Mouse (Mus musculus) neural tube, embryonic 13.5 days (tissue): ENCODE measurements around the gene Mpp1. TPM values are rescaled to one million over a fixed set of nuclear protein-coding genes. Genes with fewer than 3 reads are reported as not detected.
A peak's percentile ranks its signal among the peaks of the same experiment; 100 is the strongest.
"Not testable (repeated sequence)": the region's sequence is repeated elsewhere in the genome, so short reads cannot be mapped to it uniquely, and the experiment has no call there.

Source experiments
- ATAC-seq: fragments of 200-750 bp; cut with Nextera tagmentation; 2 replicates; pipeline ENCODE4 v1.8.0; 2017; ENCODE audit warnings: low read depth, mild to moderate bottlenecking, moderate TSS enrichment, moderate library complexity
- H3K27ac ChIP-seq: fragments of 300-500 bp; sonication (generic); replicated peaks from 2 replicates; pipeline ENCODE4 v1.5.1; 2015; ENCODE audit warnings: moderate library complexity, mild to moderate bottlenecking, inconsistent platforms
- H3K27me3 ChIP-seq: fragments of 300-500 bp; sonication (generic); 2 replicates; pipeline ENCODE4 v1.6.1; 2015; ENCODE audit warnings: mild to moderate bottlenecking, inconsistent platforms
- H3K36me3 ChIP-seq: fragments of 300-500 bp; sonication (generic); 2 replicates; pipeline ENCODE4 v1.6.1; 2015; ENCODE audit warnings: mild to moderate bottlenecking, inconsistent platforms
- H3K4me1 ChIP-seq: fragments of 300-500 bp; sonication (generic); replicated peaks from 2 replicates; pipeline ENCODE4 v1.6.1; 2015; ENCODE audit warnings: inconsistent platforms
- H3K4me2 ChIP-seq: fragments of 300-500 bp; sonication (generic); 2 replicates; pipeline ENCODE4 v1.6.1; 2015; ENCODE audit warnings: inconsistent platforms, mild to moderate bottlenecking, moderate library complexity
- H3K4me3 ChIP-seq: fragments of 300-500 bp; sonication (generic); 2 replicates; pipeline ENCODE4 v1.5.1; 2015; ENCODE audit warnings: mild to moderate bottlenecking, inconsistent platforms
- H3K9ac ChIP-seq: fragments of 300-500 bp; sonication (generic); 2 replicates; pipeline ENCODE4 v1.6.1; 2015; ENCODE audit warnings: moderate library complexity, mild to moderate bottlenecking, inconsistent platforms
- H3K9me3 ChIP-seq: fragments of 300-500 bp; sonication (generic); 2 replicates; pipeline ENCODE4 v1.6.1; 2016; ENCODE audit warnings: inconsistent platforms
- WGBS: fragments of 180-500 bp; shearing (Covaris S2); methylation state at CpG from one replicate; pipeline ENCODE4 v1.1.7; 2015; 5-methylcytosine and 5-hydroxymethylcytosine counted together
- polyA plus RNA-seq: library from polyadenylated mRNA; unstranded; fragments of >200 nt; fragmentation: Nextera tagmentation; extraction: Ambion mirVana; gene quantifications from 2 replicates; pipeline ENCODE4 v1.2.1, GENCODE M21; 2015

Mpp1 gene
- polyA plus RNA-seq, result 27.2 and 28.3 TPM in 2 replicates

- Histone ChIP-seq H3K36me3 (no peaks in the 10 kb centered on the region), H3K4me1 (peaks cover 4% of the 10 kb centered on the region; the same call in 1 of the 2 replicates), H3K9ac (peak within 1 kb of the TSS; percentile 71), H3K9me3 (no peaks in the 10 kb centered on the region), H3K27ac (no peak within 1 kb of the TSS; the same call in 1 of the 2 replicates), H3K27me3 (no peaks in the 10 kb centered on the region), H3K4me3 (peak within 1 kb of the TSS; percentile 48), H3K4me2 (peak within 1 kb of the TSS; percentile 63)
- 19% methylated on average over 36 of the region's 36 CpGs for WGBS
- ATAC-seq, result peak; percentile 100
These were observed at the start of gene Mpp1 for GRCm38 (mm10) chrX:75130467-75131160. Gene Mpp1 (minus strand): TSS chrX:75131016.

GRCm38 (mm10) chrX:75163670-75164069 lies 32.9 kb upstream of the Mpp1 start, which contains the start of gene Smim9:
Gene Smim9 (minus strand): TSS chrX:75163770.
- no peak within 1 kb of the TSS for H3K4me3 ChIP-seq
- H3K9me3 ChIP-seq, result no peaks in the 10 kb centered on the region
- H3K4me1 ChIP-seq, result no peaks in the 10 kb centered on the region
- H3K36me3 ChIP-seq, result no peaks in the 10 kb centered on the region
- no peak within 1 kb of the TSS for H3K4me2 ChIP-seq
- H3K27me3 ChIP-seq, result no peaks in the 10 kb centered on the region
- H3K9ac ChIP-seq, result no peak within 1 kb of the TSS
- 79% methylated on average over 1 of the region's 1 CpGs for WGBS
- no peak for ATAC-seq
- no peak within 1 kb of the TSS for H3K27ac ChIP-seq

GRCm38 (mm10) chrX:75155576-75156243 lies 24.9 kb upstream of the Mpp1 start:
- no peak; the same call in 1 of the 2 replicates for ATAC-seq

GRCm38 (mm10) chrX:75152249-75152648 lies 21.4 kb upstream of the Mpp1 start:
- Histone ChIP-seq H3K36me3 (no peaks in the 10 kb centered on the region), H3K27me3 (no peaks in the 10 kb centered on the region), H3K4me3 (no peak overlapping the region), H3K9me3 (no peaks in the 10 kb centered on the region), H3K4me1 (no peaks in the 10 kb centered on the region), H3K27ac (no peak overlapping the region), H3K9ac (no peak overlapping the region), H3K4me2 (no peak overlapping the region)
- no peak for ATAC-seq
- 50% methylated on average over 1 of the region's 1 CpGs for WGBS

More at GRCm38 (mm10) chrX:75155576-75156243, 24.9 kb upstream of the Mpp1 start:
- WGBS, result 28% methylated on average over 20 of the region's 49 CpGs
- Histone ChIP-seq H3K27ac (no peak overlapping the region), H3K4me1 (no peaks in the 10 kb centered on the region), H3K4me2 (peak overlapping the region; percentile 59), H3K27me3 (no peaks in the 10 kb centered on the region), H3K9ac (peak overlapping the region; percentile 60), H3K4me3 (peak overlapping the region; percentile 44), H3K9me3 (no peaks in the 10 kb centered on the region), H3K36me3 (no peaks in the 10 kb centered on the region)

- no peaks in the 10 kb centered on the region for H3K4me1 ChIP-seq
- H3K27ac ChIP-seq, result no peak overlapping the region
- no peak overlapping the region for H3K4me2 ChIP-seq
- ATAC-seq, result no peak
- no peak overlapping the region for H3K4me3 ChIP-seq
- WGBS, result 83% methylated on average over 2 of the region's 2 CpGs
- H3K9me3 ChIP-seq, result no peaks in the 10 kb centered on the region
- no peaks in the 10 kb centered on the region for H3K27me3 ChIP-seq
- no peak overlapping the region for H3K9ac ChIP-seq
- no peaks in the 10 kb centered on the region for H3K36me3 ChIP-seq
These were observed 19.5 kb upstream of the Mpp1 start for GRCm38 (mm10) chrX:75150304-75150703.

- 85% methylated on average over 4 of the region's 4 CpGs for WGBS
- Histone ChIP-seq H3K27ac (no peak overlapping the region), H3K9me3 (no peaks in the 10 kb centered on the region), H3K4me1 (no peaks in the 10 kb centered on the region), H3K9ac (no peak overlapping the region), H3K36me3 (no peaks in the 10 kb centered on the region), H3K4me2 (no peak overlapping the region), H3K4me3 (no peak overlapping the region), H3K27me3 (no peaks in the 10 kb centered on the region)
- ATAC-seq, result no peak
These were observed 17.6 kb upstream of the Mpp1 start for GRCm38 (mm10) chrX:75148414-75148813.

- Histone ChIP-seq H3K4me3 (peak overlapping the region; percentile 36), H3K9ac (peak overlapping the region; percentile 57; the same call in 1 of the 2 replicates), H3K4me2 (peak overlapping the region; percentile 58)
- WGBS, result 30% methylated on average over 30 of the region's 42 CpGs
- H3K36me3 ChIP-seq, H3K4me1 ChIP-seq, H3K9me3 ChIP-seq, H3K27me3 ChIP-seq, H3K27ac ChIP-seq: not testable (repeated sequence)
- ATAC-seq, result peak; percentile 53; the same call in 1 of the 2 replicates
These were observed 12.3 kb upstream of the Mpp1 start for GRCm38 (mm10) chrX:75143124-75143555.

GRCm38 (mm10) chrX:75138182-75138581 lies 7.4 kb upstream of the Mpp1 start:
- WGBS, result 90% methylated on average over 2 of the region's 2 CpGs
- H3K4me3 ChIP-seq, result no peak overlapping the region
- H3K4me2 ChIP-seq, result no peak overlapping the region
- H3K27ac ChIP-seq, result no peak overlapping the region
- no peaks in the 10 kb centered on the region for H3K36me3 ChIP-seq
- H3K4me1 ChIP-seq, result no peaks in the 10 kb centered on the region
- H3K9me3 ChIP-seq, result no peaks in the 10 kb centered on the region
- no peak overlapping the region for H3K9ac ChIP-seq
- no peaks in the 10 kb centered on the region for H3K27me3 ChIP-seq
- no peak for ATAC-seq

GRCm38 (mm10) chrX:75137729-75138128 lies 6.9 kb upstream of the Mpp1 start:
- Histone ChIP-seq H3K9me3 (no peaks in the 10 kb centered on the region), H3K27ac (no peak overlapping the region), H3K4me2 (no peak overlapping the region), H3K4me1 (no peaks in the 10 kb centered on the region), H3K9ac (no peak overlapping the region), H3K4me3 (no peak overlapping the region), H3K27me3 (no peaks in the 10 kb centered on the region), H3K36me3 (no peaks in the 10 kb centered on the region)
- ATAC-seq, result no peak
- 81% methylated on average over 2 of the region's 2 CpGs for WGBS

- H3K27ac ChIP-seq, result no peak overlapping the region
- H3K27me3 ChIP-seq, result no peaks in the 10 kb centered on the region
- no peak overlapping the region for H3K4me2 ChIP-seq
- H3K9me3 ChIP-seq, result no peaks in the 10 kb centered on the region
- no peak overlapping the region for H3K9ac ChIP-seq
- H3K4me3 ChIP-seq, result no peak overlapping the region
- no peak for ATAC-seq
- no peaks in the 10 kb centered on the region for H3K4me1 ChIP-seq
- no peaks in the 10 kb centered on the region for H3K36me3 ChIP-seq
These were observed 6.1 kb upstream of the Mpp1 start for GRCm38 (mm10) chrX:75136938-75137337.

- Histone ChIP-seq H3K27me3 (no peaks in the 10 kb centered on the region), H3K9me3 (no peaks in the 10 kb centered on the region), H3K9ac (no peak overlapping the region), H3K4me1 (peaks cover 4% of the 10 kb centered on the region; the same call in 1 of the 2 replicates), H3K36me3 (0 out of 2 replicates have a peak, but pooled peaks cover 4% of the 10 kb centered on the region), H3K27ac (no peak overlapping the region), H3K4me2 (peak overlapping the region; percentile 4; the same call in 1 of the 2 replicates), H3K4me3 (no peak overlapping the region)
- 70% methylated on average over 2 of the region's 2 CpGs for WGBS
- ATAC-seq, result no peak
These were observed 1.3 kb downstream of the Mpp1 start for GRCm38 (mm10) chrX:75129474-75129873.

- Histone ChIP-seq H3K27me3 (no peaks in the 10 kb centered on the region), H3K4me3 (no peak overlapping the region), H3K9me3 (no peaks in the 10 kb centered on the region), H3K27ac (no peak overlapping the region), H3K4me1 (peaks cover 4% of the 10 kb centered on the region; the same call in 1 of the 2 replicates), H3K9ac (no peak overlapping the region), H3K36me3 (0 out of 2 replicates have a peak, but pooled peaks cover 4% of the 10 kb centered on the region), H3K4me2 (no peak overlapping the region)
- no peak for ATAC-seq
These were observed 2.4 kb downstream of the Mpp1 start for GRCm38 (mm10) chrX:75128333-75128980.
